Mouse (Mus musculus): Measurements from ENCODE around the gene Zscan21.
A peak's percentile ranks its signal among the peaks of the same experiment; 100 is the strongest.
"Not testable (repeated sequence)": the region's sequence is repeated elsewhere in the genome, so short reads cannot be mapped to it uniquely, and the experiment has no call there.

Zscan21 gene

DNA sequence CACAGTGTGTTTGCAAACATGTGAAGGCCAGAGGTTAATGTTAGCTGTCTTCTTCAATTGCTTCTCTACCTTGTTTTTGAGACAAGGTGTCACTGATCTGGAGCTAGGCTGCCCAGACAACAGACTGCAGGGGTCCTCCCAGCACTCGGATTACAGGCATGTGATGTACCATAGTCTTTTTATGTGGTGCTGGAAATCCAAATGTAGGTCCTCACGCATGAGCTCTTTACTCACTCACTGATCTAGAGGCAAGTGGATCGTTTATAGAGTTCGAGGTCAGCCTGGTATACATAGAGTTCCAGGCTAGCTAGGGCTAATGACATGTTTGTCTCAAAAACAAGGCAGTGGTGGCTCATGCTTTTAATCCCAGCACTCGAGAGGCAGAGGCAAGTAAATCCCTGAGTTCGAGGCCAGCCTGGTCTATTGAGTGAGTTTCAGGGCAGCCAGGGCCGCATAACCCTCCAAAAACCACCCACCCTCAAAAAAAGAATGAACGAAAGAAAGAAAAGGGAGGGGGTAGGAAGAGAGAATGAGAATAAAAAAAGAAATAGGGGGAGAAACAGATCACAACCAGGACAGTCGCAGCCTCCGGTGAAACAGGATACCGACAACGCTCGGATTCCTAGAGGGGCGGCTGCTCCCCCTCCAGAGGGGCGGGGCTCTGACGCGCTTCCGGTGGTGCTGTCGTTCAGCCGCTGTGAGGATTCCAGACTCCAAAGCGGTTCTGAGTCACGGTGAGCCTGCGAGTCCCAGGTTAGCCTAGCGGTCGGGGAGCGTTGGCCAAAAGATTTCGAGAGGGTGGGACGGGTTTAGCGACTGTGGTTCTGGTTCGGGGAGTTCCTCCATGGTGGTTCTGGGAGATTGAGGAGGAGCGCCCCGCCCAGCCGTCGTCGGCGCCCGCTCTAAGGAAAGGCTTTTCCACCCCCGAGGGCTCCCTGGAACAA lies at the start of gene Zscan21:
Gene Zscan21, plus strand, starts transcription at position 649 of the 944 bp plus-strand sequence.
- DNase-seq (ENCODE audit: low read depth, low spot score), result peak; percentile 82

DNA sequence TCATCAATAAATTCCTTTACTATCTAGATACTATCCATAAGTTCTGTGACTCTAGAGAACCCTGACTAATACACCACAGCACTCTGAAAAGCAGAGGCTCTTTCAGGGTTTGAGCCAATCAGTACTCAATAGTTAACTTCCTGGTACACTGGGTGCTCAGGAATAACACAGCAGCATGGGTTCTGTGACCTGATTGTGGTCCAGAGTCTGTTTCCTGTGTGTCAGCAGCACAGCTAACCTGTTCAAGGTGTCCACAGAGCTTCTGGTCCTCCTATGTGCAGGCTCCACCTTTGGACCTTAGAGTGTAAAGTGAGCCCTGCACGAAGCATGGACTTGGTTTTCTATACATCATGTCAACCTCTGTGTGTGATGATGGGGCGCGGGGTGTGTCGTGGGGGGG lies 42.9 kb upstream of the Zscan21 start:
- DNase-seq (ENCODE audit: low read depth, low spot score), result no peak

DNA sequence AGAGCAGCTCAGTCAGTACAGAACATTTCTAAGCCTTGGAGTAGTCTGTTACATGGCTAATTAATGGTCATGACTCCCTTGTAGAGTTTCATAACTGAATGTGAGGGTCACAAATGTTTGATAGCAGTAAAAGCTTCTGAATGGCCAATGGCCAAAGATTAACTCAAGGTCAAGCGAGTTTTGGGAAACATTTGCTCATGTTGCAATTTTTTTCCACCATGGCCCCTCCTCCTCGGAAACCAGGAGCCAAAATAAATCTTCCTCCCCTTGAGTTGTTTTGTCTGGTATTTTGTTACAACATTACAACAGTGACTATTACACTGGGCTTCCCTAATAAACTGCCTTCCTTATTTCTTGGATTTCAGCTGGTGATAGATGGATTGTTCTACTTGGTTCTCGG lies 41.0 kb upstream of the Zscan21 start:
- DNase-seq (ENCODE audit: low read depth, low spot score), result no peak

DNA sequence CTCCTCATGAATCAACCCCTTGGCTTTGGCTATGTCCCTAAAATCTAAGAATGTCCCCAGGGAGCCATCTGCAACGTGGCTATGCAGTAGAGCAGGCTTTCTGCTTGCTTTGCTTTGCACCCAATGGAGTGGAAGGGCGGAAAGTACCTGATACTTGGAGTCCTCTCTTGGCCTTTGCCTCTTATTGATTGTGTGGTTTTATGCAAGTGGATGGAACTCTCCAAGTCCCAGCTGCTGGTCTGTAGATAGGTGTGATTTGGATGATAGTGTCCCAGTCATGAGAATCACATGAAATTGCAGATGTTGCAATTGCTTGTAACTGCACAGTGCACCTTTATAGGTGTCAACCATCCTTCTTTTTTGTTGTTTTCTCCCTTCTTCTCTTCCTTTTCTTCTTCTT lies 40.6 kb upstream of the Zscan21 start:
- DNase-seq (ENCODE audit: low read depth, low spot score), result no peak

DNA sequence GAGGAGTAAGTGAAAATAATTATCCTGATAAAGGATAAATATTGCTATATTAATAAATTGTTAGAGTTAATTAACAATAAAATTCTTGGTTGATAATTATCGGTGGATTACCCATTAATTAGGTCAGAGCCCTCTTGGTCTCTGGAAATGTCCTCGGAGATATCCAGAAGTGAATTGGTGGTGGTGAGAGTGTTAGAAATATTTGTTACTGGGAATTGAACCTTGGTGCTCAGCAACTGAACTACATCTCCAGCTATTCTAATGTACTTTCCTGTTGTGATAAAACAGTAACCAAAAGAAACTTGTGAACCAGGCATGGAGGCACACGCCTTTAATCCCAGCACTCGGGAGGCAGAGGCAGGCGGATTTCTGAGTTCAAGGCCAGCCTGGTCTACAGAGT lies 36.2 kb upstream of the Zscan21 start:
- DNase-seq (ENCODE audit: low read depth, low spot score), result no peak

DNA sequence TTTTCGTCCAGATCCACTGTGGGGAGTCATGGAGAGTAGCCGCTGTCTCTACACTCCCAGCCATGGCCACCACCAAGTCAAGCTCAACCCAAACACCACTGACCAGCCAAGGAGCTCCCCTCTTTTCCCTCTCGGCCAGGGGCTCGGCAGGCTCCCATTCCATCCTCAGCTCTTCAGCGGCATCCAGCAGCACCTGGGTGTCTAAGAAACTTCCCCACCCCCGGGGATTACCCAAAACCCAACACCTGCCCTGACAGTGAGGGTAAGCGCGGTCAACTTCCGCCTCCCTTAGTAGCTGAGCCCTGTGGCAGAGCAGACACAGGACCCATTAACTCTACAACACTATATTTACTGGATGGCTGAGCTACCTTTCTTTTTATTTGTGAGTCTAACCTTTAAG lies 35.3 kb upstream of the Zscan21 start:
- no peak for DNase-seq (ENCODE audit: low read depth, low spot score)

DNA sequence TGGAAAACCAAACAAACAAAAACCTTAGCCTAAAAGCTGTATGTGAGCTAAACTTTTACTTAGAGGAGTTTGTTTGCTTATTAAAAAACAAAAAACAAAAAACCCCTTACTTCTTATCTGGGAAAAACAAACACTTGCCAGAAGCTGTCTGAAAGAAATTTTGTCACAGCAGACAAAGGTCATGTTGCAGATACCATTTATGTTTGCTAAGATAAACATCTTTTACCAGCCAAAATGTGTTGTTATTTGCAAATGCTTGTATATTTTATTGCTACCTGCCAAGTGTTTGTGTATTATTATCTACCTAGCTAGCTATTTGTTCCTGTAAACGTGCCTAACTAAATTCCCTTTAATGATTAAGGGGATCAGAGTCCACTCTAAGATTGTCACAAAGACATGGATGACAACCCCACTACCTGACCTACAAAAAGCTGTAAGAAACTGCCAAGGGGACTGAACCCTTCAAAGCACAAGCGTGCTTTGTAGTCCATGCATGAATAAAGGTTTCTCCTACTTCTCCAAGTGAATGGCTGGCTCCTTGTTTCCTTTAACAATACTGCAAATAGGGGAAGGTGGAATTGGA lies 33.3 kb upstream of the Zscan21 start:
- DNase-seq (ENCODE audit: low read depth, low spot score), result no peak

DNA sequence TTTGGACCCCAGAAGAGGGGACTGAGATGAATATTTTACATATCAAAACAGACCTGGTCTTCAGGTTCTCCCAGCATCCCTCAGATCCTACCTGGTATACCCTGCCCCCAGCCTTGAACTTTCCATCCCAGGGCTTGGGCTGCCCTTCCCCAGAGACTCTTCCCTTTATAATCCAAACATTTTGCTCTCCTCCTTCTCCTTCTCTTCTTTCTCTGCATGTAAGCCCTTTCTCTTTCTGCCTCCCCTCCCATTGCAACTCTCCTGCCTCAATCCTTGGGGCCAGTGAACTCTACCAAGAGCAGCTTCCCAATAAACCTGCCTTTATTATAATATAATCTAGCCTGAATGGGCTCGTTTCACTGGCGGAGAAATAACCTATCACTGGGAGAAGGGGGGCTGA lies 32.8 kb upstream of the Zscan21 start:
- DNase-seq (ENCODE audit: low read depth, low spot score), result no peak

DNA sequence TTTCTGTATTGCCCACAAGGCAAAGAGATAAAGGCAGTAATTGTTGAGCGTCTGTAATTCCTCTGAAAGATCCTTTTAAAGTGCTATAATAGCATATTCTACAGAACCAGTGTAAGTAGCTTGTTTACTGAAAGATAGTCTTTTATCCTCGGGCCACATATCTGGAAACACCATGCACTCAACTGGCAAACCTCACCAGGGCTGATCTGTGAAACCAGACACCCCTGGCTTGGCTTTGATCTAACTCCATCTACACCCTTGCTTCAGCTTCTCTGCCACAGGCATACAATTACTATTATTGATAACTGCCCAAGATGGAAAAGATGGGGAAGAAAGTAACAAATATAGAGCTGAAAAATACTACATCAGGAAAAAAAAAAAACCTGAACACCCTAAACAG lies 32.2 kb upstream of the Zscan21 start:
- no peak for DNase-seq (ENCODE audit: low read depth, low spot score)

DNA sequence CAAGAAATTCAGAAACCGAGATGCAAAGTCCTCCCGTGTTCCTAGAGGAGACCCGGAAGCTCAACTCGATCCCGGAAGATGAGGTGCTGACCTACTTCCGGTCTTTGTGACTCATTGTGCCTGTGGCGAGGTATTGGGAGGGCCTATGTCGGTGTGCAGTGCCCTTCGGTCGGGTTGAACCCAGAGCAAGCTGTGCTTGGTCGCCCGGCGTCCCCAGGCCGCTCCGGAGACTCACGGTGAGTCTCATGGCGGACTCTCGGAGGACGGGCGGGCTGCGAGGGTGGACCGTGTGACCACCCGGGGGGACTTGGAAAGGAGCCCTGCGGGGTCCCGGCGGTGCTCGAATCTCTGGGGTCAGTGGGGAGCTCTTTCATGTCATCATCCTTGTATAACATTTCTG lies 31.7 kb upstream of the Zscan21 start, which contains the start of gene Zkscan1:
Gene Zkscan1, plus strand, starts transcription at position 89 of the 400 bp plus-strand sequence.
- DNase-seq (ENCODE audit: low read depth, low spot score), result peak; percentile 82

DNA sequence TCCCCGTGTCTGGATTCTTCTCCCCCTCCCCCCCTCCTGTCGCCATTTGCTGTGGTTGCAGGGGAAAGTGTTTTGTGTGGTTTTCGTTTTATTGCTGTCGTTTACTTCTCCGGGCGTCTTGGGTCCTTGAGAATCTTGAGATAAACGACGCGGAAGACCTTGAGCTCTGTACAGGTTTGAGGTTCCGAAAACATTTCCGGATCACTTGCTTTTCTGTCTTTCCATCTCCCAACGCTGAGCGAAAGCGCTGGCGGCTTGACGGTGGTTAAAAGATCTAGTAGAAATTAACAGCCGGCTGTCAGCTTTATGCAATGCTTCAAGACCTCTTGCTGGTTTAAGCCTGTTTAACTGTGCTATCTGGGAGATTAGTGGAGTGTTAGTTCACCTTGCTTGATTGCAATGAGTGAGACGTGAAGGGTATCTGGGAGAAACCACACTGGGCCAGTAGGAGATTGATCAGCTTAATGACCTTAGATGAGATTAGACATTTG lies 31.2 kb upstream of the Zscan21 start:
- no peak for DNase-seq (ENCODE audit: low read depth, low spot score)

DNA sequence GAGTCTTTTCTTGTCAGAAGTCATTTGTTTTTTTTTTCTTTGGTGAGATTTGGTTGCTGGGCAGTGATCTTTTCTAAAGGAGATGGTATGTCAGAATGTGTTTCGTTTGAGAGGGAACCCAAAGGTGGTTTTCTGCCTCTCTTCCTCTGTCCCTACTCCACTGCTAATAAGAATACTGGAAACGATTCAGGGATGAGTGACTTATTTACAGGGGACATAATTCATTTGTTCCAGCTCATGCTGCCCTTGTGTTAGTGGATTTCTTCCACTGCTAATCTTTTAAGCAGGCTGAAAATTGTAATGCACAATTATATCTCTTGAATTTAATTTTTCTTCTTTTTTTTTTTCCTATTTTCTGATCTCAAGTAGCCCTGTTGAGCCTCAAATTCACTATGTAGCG lies 29.9 kb upstream of the Zscan21 start:
- DNase-seq (ENCODE audit: low read depth, low spot score), result no peak

DNA sequence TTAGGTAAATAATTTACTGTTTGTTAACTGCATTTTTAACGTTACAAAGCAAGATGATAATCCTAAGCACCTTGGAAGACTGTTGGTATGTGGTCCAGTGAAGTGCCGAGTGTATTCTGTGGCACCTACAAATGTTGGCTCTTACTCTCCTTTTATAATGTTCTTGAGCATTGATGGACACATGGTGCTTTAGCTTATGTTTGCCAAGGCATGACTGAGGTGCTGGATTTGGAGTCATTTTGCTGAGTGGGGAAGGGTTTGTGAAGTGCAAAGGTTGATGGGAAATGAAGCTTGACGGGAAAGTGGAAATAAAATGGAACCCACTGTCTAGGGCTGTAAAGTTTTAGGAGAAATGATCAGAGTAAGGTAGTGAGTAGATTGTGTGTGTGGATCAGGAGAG lies 28.3 kb upstream of the Zscan21 start:
- DNase-seq (ENCODE audit: low read depth, low spot score), result no peak

DNA sequence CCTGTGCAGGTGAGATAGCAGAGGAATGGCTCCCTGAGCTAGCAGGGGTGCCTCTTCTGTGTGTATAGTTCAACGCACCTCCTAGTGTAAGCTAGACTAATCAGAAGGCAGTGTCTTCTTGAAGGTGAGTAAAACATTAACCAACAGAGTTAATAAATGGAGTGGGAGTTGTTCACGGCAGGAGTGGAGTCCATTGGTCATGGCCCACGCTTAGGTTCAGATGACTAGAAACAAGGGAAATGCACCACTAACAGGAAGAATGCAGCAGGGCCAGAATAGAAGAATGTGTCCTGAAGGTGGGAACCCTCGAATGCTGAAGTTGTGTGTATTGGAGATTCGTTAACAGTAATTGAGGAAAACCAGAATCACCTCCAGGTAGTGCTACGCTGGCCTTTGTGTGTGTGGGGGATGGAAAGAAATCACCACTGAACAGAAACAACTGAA lies 27.6 kb upstream of the Zscan21 start:
- no peak for DNase-seq (ENCODE audit: low read depth, low spot score)

DNA sequence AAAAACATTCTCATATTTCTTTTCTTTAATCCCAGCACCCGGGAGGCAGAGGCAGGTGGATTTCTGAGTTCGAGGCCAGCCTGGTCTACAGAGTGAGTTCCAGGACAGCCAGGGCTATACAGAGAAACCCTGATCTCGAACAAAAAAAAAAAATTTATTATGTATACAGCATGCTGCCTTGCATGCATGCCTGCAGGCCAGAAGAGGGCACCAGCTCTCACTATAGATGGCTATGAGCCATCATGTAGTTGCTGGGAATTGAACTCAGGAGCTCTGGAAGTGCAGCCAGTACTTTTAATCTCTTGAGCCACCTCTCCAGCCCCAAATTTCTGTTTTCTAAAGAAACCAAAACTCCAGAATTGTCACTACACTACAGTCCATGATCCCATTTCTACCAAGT lies 26.4 kb upstream of the Zscan21 start:
- no peak for DNase-seq (ENCODE audit: low read depth, low spot score)

DNA sequence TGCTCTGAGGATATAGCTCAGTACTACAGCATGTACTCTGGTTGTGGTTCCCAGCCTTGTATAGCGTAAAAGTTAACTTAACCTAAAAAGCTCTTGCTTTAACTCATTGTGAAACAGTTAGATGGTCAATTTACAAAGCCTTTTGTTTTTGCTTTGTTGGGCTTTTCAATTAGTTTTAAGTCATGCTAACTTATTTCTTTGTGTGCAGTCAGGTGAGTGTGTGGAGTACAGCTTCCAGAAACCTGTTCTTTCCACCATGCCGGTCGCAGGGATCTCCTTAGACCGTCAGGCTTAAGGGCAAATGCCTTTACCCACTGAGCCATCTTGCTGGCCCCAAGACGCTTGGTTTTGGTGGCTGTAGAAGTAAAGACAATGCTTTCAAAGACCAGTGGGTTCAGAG lies 26.0 kb upstream of the Zscan21 start:
- no peak for DNase-seq (ENCODE audit: low read depth, low spot score)

DNA sequence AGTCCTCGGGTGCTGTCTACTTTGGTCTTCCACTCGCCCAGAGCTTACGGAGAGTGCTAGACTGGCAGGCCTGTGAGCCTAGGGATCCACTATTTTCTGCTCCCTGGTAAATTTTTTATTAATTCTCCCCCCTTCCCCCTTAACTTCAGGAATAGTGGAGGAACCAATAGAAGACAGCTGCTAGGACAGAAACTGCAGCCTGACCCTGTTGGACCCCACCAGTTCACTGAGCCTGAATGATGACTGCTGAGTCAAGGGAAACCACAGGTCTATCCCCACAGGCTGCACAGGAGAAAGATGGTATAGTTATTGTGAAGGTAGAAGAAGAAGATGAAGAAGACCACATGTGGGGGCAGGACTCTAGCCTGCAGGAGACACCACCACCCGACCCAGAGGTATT lies 23.9 kb upstream of the Zscan21 start:
- no peak for DNase-seq (ENCODE audit: low read depth, low spot score)

DNA sequence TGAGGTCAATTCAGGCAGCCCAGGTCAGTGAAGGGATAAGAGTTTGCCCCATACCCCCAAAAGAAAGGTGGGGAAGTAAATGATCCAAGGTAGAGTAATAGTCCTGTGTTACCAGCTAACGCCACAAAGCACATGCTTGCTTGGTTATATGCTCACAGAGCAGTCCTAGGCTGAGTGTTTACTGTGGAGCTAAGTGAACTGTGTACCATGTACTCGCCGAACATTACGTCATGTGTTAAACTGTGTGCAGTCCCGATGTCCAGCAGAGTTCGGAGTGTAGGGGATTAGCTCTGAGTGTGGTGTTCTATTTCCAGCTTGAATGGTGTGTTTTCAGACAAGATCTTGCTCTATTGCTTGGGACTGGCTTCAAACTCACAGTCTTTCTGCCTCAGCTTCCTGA lies 22.2 kb upstream of the Zscan21 start:
- DNase-seq (ENCODE audit: low read depth, low spot score), result no peak

DNA sequence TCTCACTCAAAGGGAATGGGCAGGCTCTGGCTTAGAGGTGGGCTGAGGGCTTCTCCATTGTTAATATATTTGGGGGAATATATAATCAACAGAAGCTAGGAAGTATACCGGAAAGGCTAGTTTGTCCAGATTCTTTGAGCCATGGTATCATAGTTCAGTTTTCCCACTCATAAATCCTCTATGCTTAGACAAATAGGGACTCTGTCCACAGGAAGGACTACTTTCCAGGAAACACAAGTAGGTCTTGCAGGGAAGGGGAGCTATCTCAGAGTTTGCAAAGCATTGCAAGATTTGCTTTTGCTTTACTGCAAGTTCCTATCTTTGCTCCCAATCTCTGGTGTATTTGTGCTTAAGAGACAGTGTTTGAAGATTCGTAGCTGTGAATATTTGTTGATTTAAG lies 11.7 kb upstream of the Zscan21 start:
- no peak for DNase-seq (ENCODE audit: low read depth, low spot score)

DNA sequence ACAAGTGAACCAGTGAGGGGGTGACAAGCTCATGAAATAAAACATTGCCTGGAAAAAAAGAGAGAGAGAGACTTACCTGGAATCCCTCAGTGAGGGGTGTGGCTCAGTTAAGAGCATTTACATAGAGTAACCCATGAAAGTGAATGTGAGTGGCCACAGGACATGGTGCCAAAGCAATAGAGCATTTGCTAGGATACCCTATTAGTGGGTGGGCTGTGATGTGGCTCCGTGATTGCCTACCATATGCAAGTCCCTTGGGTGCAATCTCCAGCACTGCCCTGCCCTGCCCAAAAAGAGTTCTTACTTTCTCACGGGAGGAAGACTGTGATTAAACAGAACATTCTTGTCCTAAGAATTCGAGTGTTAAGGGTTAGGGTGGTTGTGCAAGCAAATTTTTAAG lies 9.6 kb upstream of the Zscan21 start:
- DNase-seq (ENCODE audit: low read depth, low spot score), result no peak

DNA sequence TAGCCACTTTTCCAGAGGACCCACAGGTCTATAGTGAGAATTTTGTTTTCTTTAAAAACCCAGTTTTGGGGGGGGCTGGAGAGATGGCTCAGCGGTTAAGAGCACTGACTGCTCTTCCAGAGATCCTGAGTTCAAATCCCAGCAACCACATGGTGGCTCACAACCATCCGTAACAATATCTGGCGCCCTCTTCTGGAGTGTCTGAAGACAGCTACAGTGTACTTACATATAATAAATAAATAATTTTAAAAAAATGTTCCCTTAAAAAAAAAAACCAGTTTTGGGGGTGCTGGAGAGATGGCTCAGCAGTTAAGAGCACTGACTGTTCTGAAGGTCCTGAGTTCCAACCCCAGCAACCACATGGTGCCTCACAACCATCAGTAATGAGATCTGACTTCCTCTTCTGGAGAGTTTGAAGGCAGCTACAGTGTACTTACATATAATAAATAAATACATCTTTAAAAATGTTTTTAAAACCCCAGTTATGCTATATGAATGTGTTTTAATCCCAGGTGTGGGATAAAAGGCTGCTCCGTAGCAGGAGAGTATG lies 6.8 kb upstream of the Zscan21 start:
- DNase-seq (ENCODE audit: low read depth, low spot score), result not testable (repeated sequence)

DNA sequence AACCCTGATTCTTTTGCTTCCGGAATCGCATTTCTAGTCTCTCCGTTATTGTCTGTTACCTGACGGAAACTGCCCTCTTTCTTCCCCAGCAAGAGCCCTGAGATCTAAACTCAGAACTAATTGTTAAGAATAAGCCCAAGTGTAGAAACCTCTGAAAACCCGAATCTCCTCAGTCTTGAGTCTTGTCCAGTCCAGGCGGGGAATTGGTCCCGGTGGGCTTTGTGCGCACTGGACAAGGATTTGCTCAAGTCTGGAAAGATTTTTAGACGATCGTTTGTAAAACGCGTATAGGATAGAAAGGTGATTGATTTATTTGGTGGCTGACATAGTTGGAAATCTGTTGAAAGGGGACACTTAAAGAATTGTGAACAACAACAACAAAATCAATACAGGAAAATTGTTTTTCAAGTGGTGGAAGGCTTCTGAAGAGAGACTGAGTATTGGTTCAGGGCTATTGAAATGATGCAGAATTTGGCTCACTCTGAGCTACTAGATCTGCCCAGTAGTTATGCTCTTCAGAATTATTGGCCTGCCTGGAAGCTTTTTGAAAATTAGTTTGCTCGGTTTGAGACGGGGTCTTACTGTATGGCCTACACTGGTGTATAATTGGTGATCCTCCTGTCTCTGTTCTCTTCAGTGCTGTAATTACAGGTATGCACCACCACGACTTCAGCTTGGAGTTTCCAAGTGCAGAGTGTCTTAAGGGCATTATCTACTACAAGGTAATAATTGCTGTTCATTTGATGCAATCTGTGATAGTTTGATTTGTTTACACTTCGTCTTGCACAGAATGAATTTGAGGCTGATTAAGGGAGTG lies 704 bp downstream of the Zscan21 start:
- DNase-seq (ENCODE audit: low read depth, low spot score), result no peak

Measured in embryo, embryonic 11.5 days (tissue).